Mouse (Mus musculus) c-Kit-positive CD71-positive TER-119-positive erythroid progenitor cells, embryonic 14.5 days (primary cell): ENCODE measurements around the gene Rpl4.
"Not testable (repeated sequence)": the region's sequence is repeated elsewhere in the genome, so short reads cannot be mapped to it uniquely, and the experiment has no call there.

Source experiments
- DNase-seq: peaks from one replicate; pipeline ENCODE4 v3.0.0-alpha.2; 2013; ENCODE audit warnings: low spot score

Gene Rpl4

DNA sequence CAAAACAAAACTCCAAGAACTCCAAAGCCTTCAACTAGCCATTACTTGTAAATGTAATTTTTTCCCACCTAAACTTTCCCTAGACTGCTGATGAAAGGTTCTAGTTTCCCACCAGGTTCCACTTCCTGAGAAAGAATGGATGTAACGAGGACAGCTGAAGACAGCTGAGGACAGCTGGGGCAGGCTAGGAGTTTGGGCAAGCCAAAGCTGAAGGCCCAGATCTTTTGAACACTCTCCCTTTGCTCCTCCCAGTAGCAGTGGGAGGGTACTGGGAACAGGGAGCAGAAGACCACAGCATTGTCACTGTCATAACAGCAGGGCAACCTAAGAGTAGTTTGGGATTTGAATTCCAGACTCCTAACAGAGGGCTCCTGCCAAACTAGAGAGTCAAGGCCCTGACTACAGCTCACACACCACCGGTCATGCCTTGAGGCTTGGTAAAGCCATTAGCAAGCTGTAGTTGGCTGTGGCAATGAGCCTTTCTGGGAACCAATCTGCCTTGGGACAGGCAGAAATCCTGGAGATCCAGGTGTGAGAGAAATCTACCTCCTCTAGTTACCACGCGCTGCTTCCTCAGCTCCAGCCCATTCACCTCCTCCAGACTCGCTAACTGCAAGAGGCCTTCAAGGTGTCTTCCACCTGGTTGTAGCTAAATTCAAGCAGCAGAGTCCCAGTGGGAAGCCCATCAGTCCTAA, 25.0 kb downstream of the Rpl4 start:
- no peak for DNase-seq

DNA sequence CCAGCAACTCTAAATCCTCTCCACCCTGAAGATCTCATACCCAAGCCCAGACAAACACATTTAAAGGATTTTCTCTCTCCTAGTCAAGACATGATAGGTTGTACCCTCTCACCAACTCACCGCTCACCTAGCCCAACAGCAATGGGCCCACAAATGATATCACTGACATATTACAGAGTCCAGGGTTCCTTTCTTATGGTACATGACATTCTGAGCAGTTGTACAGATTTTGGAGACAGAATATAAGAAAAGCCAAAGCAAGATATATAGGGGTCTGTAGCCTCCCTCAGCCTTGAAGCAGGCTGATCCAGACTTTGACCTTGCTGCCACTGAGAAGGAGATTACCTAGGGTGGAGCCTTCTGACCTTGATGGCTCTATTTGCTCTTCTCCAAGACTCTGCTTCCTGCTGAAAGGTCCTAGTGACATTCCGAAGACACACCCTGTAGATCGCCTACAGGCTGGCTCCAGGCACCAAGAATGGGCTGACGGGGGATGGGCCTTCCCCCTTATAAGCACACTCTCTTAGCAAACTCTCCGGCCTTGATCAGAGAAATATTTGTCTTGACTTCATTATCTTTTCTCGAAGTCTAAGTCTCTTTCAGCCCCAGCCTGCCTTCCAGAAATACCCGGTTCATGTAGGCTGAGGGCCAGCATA, 25.7 kb downstream of the Rpl4 start:
- DNase-seq, result not testable (repeated sequence)

DNA sequence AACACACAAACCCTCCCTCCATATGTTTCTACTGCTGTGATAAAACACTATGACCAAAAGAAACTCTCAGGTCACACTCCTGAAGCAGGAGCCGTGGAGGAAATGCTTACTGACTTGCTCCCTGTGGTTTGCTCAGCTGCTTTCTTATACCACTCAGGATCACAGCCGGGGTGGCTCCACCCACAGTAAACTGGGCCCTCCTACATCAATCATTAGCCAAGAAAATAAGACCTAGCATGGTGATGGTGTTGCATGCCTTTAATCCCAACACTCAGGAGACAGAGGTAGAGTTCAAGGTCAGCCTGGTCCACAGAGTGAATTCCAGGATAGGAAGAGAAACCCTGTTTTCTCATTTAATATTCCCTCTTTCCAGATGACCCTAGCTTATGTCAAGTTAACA, 26.7 kb downstream of the Rpl4 start:
- DNase-seq, result no peak

DNA sequence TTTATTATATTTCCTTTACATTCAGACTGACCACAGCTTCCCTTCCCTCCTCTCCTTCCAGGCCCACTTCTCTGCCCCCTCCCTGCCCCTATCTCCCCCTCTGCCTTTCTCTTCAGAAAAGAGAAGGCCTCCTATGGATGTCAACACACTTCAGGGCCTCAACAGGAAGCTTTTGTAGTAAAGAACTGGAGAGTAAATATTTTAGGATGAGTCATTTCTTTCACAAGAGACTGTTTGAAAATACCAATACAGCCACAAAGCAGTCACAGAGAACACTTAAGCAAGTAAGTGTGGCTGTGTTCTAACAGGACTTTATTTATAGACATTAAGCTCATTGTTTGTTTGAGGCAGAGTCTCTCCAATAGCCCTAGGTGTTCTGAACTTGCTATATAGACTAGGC, 29.2 kb downstream of the Rpl4 start:
- no peak for DNase-seq

DNA sequence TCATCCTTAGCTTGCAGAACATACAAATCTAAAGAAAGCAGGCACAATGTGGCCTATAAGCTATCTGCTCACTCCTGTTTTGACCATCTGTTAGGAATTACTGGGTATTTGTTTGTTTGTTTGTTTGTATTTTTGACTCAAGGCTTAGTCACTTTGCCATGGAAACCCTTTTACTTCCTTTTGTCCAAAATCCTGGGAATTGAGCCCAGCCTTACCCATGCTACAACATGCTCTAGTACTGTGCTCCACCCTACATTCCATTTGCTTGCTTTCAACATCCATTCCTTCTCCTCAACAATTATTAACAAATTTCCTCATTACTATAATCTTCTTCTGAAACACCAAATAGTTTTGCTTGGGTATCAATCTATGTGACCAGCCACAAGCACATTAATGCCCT, 29.7 kb downstream of the Rpl4 start:
- DNase-seq, result no peak

DNA sequence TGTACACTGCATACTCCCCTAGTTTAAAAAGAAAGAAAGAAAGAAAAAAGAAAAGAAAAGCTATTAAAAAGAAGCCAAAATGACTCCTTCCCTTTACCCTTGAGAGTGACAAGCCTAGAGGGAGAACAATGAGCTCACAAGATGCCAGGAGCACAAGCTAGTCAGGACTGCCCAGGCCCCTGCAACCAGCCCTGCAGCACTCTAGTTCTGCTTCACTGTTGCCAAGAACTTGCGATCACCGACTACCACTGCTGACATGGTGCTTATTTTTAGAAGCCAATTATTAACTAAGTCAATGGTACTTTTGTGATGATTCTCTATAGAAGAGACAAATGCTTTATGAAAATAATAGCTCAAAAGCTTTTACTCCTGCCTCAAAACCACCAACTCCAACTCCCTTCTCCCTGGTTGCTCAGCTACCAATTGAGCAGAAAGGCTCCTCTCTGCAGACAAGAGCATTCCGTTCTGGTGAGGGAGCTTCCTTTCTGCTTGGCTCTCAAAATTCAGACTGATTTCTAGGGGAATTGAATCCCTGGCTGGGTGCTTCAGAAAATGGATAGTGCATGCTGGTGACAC, 34.4 kb downstream of the Rpl4 start:
- no peak for DNase-seq

DNA sequence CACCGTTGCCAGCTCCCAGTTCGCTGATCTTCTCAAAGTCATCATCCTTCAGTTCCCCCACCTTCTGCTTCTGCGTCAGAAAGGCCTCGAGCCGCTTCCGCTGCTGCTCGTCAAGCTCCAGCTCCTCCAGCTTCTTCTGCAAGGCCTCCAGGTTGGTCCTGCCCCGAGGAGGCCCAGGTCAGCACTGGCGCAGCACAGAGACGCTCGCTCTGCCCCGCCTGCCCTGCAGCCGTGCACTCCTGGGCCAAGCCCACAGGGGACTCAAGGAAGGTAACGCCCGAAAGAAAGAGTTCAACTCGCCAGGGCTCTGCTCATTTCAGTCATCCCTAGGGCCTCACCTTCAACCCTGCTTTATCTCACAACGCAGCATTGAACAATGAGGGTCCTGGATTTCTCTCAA, 41.3 kb downstream of the Rpl4 start:
- DNase-seq, result no peak

DNA sequence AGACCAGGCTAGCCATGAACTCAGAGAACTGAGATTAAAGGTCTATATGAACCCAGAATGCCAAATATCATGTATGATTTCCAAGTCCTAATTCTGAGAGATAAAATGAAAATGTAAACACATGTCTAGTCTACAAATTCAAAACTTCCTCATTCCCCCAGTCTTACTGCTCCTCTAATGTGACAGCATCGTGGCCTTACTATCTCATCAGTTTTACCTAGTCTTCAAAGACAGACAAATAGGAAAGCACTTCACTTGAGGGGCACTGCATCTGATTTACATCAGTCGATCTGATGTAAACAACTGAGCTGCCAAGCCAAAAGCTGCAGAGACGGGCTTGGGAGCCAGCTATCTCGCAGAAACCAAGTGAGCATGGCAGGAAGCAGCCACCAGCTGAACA, 42.9 kb downstream of the Rpl4 start:
- no peak for DNase-seq

DNA sequence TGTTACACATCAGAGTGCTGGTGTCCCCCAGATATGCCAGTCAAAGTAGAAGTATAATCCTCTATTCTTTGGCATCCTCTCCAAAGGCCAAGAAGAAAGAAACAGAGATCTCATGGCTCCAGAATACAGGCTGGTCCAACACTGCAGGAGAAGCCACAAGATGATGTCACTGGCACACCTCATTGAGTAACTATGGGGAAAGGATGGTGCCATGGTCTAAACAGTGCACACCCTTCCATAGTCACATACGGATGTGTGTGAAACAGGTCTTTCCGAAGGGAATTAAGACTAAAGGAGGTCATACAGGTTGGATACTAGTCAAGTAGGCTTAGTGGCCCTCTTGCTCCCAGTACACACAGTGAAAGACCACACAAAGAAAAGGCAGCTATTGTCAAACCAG, 43.5 kb downstream of the Rpl4 start:
- DNase-seq, result no peak

DNA sequence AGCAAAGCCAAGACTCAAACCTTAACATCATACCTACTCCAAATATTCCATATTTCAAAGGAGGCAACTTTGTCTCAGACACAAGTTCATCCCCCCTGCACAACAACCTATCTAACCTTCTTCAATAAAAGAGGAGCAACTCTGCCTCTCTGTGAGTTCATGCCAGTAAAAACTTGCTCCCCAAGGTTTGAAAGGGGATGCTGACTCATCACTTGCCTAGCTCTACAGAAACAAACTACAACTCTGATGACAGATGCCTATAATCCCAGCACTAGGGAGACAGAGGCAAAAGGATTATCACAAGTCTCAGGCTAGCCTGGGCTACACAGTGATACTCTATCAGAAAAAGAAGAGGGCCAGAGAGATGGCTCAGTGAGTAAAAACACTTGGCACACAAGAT, 44.7 kb downstream of the Rpl4 start:
- DNase-seq, result no peak

DNA sequence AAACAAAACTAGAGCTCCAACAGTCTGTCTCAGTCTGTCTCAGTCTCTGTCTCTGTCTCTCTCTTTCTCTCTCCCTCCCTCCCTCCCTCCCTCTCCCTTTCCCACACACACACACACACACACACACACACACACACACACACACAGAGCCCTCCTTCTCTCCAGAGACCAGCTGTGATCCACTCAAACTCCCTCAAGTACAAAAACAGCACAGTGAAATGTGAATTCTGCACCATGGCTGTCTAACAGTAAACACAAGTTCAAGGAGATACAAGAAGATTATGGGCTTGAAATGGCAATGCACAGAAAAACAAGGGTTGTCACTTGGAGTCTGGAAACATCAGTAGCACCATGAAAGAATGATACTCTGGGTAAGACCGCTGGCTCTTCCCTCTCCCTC, 46.1 kb downstream of the Rpl4 start:
- no peak for DNase-seq

DNA sequence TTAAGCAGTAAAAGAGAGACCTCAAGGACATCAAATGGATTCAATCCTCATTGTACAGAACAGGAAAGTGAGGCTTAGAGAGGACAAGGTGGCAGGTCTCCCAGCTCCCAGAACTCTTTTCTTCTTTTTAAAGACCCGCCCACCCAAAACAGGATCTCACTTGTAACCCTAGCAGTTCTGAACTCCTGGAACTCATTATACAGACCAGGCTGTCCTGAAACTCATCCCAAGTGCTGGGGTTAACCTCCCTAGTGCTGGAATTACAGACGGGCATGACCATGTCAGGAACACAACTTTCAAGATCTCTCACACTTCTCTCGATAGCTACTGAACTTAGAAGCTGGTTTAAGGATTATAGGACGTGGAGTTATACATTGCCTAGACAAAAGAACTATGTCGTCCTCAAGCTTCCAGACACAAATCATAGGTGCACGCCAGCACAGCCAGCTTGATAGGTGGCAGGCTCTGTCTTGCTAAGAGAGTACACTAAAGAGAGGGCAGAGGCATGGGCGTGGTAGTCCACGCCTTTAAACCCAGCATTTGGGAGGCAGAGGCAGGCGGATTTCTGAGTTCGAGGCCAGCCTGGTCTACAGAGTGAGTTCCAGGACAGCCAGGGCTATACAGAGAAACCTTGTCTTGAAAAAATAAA, 46.7 kb downstream of the Rpl4 start:
- no peak for DNase-seq

DNA sequence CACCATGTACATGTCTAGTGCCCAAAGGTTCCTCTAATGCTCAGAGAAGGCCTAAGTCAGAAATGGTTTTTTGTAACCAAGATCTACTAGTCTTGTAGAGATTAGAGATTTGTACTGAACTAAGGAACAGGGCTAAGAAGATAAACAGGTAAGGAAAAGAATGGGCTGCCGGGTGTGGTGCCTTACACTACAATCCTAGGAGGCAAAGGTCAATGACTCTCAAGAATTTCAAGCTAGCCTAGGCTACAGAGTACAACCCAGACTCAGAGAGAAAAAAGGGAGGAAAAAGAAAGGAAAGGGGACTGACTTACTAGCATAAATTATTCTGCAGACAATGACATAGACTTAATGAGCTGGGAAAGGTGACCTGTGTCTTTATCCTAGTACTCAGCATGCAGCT, 47.4 kb downstream of the Rpl4 start:
- DNase-seq, result no peak

DNA sequence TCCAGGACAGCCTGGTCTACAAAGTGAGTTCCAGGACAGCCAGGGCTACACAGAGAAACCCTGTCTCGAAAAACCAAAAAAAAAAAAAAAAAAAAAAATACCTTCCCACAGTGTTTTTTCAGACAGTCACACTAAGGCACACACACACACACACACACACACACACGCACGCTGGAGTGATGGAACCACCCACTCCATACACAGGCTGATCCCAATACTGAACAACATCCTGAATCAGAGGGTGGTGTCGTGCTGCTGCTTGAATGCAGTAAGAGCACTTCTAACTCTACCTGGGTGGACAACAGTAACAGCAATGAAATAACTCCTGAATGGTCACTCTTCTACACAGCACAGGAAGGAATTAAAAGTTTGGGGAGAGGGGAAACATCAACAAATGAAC, 48.3 kb downstream of the Rpl4 start:
- DNase-seq, result no peak

DNA sequence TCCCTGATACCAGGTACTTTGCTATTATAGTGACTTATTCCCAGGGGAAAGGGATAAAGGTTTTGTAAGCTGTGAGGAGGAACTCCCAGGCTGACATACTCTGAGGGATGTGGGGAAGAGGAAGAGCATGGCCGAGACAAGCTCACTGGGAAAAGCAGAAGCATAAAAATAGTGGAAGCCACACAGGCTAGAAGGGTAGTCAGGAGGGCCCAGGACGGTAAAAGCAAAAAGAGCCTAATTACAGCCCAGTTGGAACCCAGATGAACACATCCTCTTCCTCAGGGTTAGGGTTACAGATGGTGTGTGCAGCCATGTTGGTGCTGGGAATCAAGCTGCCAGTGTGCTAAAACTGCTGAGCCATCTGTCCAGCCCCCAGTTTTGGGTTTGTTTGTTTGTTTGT, 48.9 kb downstream of the Rpl4 start:
- no peak for DNase-seq

DNA sequence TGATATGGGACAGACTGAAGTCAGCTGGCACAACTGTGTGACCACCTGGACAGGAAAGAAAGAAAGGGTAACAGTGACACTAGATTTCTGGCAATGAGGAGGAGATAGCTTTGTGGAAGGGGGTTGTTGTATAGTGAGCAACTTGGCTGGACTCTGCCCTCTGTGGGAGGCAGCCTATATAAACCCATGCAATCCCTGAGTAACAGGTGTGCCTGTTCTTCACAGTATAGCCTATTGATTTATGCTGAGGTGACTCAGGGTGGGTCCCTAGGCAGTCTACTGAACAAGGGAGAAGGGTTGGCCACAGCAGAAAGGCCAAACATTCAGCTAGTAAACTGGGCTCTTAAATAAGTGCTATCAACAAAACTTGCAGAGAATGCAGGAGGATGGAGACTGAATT, 52.6 kb downstream of the Rpl4 start:
- no peak for DNase-seq

DNA sequence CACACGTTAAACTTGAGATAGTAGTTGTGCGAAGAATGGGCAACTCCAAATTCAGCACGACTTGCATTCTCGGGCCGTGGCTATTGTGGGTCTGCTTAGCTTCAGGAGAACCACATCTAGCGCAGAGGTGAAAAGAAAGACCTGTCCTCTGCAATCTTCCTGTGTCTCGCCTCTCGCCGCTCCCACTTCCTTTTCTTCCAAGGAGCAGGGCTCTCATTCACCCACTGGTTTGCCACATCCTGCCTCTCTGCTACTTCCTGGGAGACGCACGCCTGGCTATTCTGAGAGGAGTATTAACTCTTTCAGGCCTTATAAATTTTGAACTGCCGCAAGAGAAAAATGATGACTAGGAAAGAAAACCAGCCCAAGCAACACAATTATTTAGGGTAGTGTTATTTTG, 54.6 kb downstream of the Rpl4 start:
- DNase-seq, result no peak
